Mouse (Mus musculus) kidney, embryonic 15.5 days (tissue): ENCODE data around the gene Grik3. TPM values are rescaled to one million over a fixed set of nuclear protein-coding genes. Genes with fewer than 3 reads are reported as not detected.

Experiments used
- ATAC-seq: fragments of 200-750 bp; cut with Nextera tagmentation; replicated peaks from 2 replicates; pipeline ENCODE4 v1.8.0; 2017; ENCODE audit warnings: moderate TSS enrichment; ENCODE audit not compliant: low FRiP score
- H3K27ac ChIP-seq: fragments of 300-500 bp; sonication (generic); 2 replicates; pipeline ENCODE4 v1.5.1; 2015; ENCODE audit warnings: mild to moderate bottlenecking, inconsistent platforms
- H3K27me3 ChIP-seq: fragments of 300-500 bp; sonication (generic); 2 replicates; pipeline ENCODE4 v1.6.1; 2015; ENCODE audit warnings: inconsistent platforms
- H3K36me3 ChIP-seq: fragments of 300-500 bp; sonication (generic); 2 replicates; pipeline ENCODE4 v1.6.1; 2015; ENCODE audit warnings: inconsistent platforms
- H3K4me1 ChIP-seq: fragments of 300-500 bp; sonication (generic); 2 replicates; pipeline ENCODE4 v1.6.1; 2015; ENCODE audit warnings: inconsistent platforms
- H3K4me2 ChIP-seq: fragments of 300-500 bp; sonication (generic); 2 replicates; pipeline ENCODE4 v1.6.1; 2015; ENCODE audit warnings: moderate library complexity, mild to moderate bottlenecking, inconsistent platforms
- H3K4me3 ChIP-seq: fragments of 300-500 bp; sonication (generic); replicated peaks from 2 replicates; pipeline ENCODE4 v1.5.1; 2015; ENCODE audit warnings: mild to moderate bottlenecking, inconsistent platforms
- H3K9ac ChIP-seq: fragments of 300-500 bp; sonication (generic); 2 replicates; pipeline ENCODE4 v1.6.1; 2015; ENCODE audit warnings: mild to moderate bottlenecking, inconsistent platforms
- H3K9me3 ChIP-seq: fragments of 300-500 bp; sonication (generic); replicated peaks from 2 replicates; pipeline ENCODE4 v1.6.1; 2016; ENCODE audit warnings: inconsistent platforms
- WGBS: fragments of 180-500 bp; shearing (Covaris S2); methylation state at CpG from one replicate; pipeline ENCODE4 v1.1.7; 2015; ENCODE audit warnings: mixed read lengths; 5-methylcytosine and 5-hydroxymethylcytosine counted together
- polyA plus RNA-seq: library from polyadenylated mRNA; unstranded; fragments of >200 nt; fragmentation: Nextera tagmentation; extraction: Ambion mirVana; gene quantifications from 2 replicates; pipeline ENCODE4 v1.2.1, GENCODE M21; 2015

Gene Grik3
- polyA plus RNA-seq, 1 experiment from 2014 or later: 0.05 TPM

GRCm38 (mm10) chr4:125481256-125481655 lies 9.2 kb upstream of the Grik3 start:
- WGBS: 38% methylated on average over 3 of the region's 3 CpGs
- H3K27me3 ChIP-seq: peaks cover 93% of the 10 kb centered on the region

GRCm38 (mm10) chr4:125484131-125484530 lies 6.4 kb upstream of the Grik3 start:
- Histone ChIP-seq H3K27me3 (peaks cover 99% of the 10 kb centered on the region), H3K4me3 (no peak overlapping the region), H3K4me1 (no peaks in the 10 kb centered on the region; the same call in 1 of the 2 replicates), H3K36me3 (no peaks in the 10 kb centered on the region), H3K4me2 (no peak overlapping the region), H3K9me3 (no peaks in the 10 kb centered on the region), H3K27ac (no peak overlapping the region), H3K9ac (no peak overlapping the region)
- WGBS: 40% methylated on average over 8 of the region's 8 CpGs
- ATAC-seq: no peak

More at GRCm38 (mm10) chr4:125481256-125481655, 9.2 kb upstream of the Grik3 start:
- no peaks in the 10 kb centered on the region for H3K36me3 ChIP-seq
- H3K4me2 ChIP-seq: no peak overlapping the region
- H3K4me3 ChIP-seq: no peak overlapping the region
- no peak for ATAC-seq
- no peaks in the 10 kb centered on the region for H3K9me3 ChIP-seq
- H3K9ac ChIP-seq: no peak overlapping the region
- no peak overlapping the region for H3K27ac ChIP-seq
- H3K4me1 ChIP-seq: no peaks in the 10 kb centered on the region

GRCm38 (mm10) chr4:125485416-125486239 lies 4.9 kb upstream of the Grik3 start:
- peaks cover 14% of the 10 kb centered on the region for H3K4me1 ChIP-seq
- H3K9me3 ChIP-seq: no peaks in the 10 kb centered on the region
- H3K9ac ChIP-seq: no peak overlapping the region
- H3K27me3 ChIP-seq: peaks cover 100% of the 10 kb centered on the region
- 47% methylated on average over 15 of the region's 15 CpGs for WGBS
- ATAC-seq: no peak
- no peaks in the 10 kb centered on the region for H3K36me3 ChIP-seq
- no peak overlapping the region for H3K4me3 ChIP-seq
- no peak overlapping the region for H3K27ac ChIP-seq
- no peak overlapping the region for H3K4me2 ChIP-seq

- WGBS: 2% methylated on average over 13 of the region's 13 CpGs
- H3K27me3 ChIP-seq: peaks cover 100% of the 10 kb centered on the region
- no peak overlapping the region for H3K4me2 ChIP-seq
- ATAC-seq: 0 out of 2 replicates have a peak, but pooled peaks have one; percentile 18
- no peaks in the 10 kb centered on the region for H3K36me3 ChIP-seq
- no peaks in the 10 kb centered on the region for H3K9me3 ChIP-seq
- H3K9ac ChIP-seq: no peak overlapping the region
- H3K4me1 ChIP-seq: peaks cover 24% of the 10 kb centered on the region
- no peak overlapping the region for H3K27ac ChIP-seq
- H3K4me3 ChIP-seq: no peak overlapping the region
Measured at GRCm38 (mm10) chr4:125486616-125487015, 3.9 kb upstream of the Grik3 start.

GRCm38 (mm10) chr4:125487031-125487430 lies 3.5 kb upstream of the Grik3 start:
- ATAC-seq: no peak
- H3K27ac ChIP-seq: no peak overlapping the region
- peaks cover 28% of the 10 kb centered on the region for H3K4me1 ChIP-seq
- WGBS: under 1% methylated on average over 7 of the region's 7 CpGs
- no peaks in the 10 kb centered on the region for H3K36me3 ChIP-seq
- H3K9ac ChIP-seq: no peak overlapping the region
- H3K4me3 ChIP-seq: no peak overlapping the region
- no peak overlapping the region for H3K4me2 ChIP-seq
- H3K27me3 ChIP-seq: peaks cover 100% of the 10 kb centered on the region
- no peaks in the 10 kb centered on the region for H3K9me3 ChIP-seq

- H3K4me1 ChIP-seq: peaks cover 28% of the 10 kb centered on the region
- peaks cover 100% of the 10 kb centered on the region for H3K27me3 ChIP-seq
- no peaks in the 10 kb centered on the region for H3K9me3 ChIP-seq
- H3K27ac ChIP-seq: no peak overlapping the region
- 2% methylated on average over 26 of the region's 26 CpGs for WGBS
- H3K4me2 ChIP-seq: peak overlapping the region; percentile 66
- H3K4me3 ChIP-seq: peak overlapping the region; percentile 42
- no peak overlapping the region for H3K9ac ChIP-seq
- no peak for ATAC-seq
- H3K36me3 ChIP-seq: no peaks in the 10 kb centered on the region
Measured at GRCm38 (mm10) chr4:125488796-125489637, 1.5 kb upstream of the Grik3 start.

- no peak overlapping the region for H3K27ac ChIP-seq
- WGBS: 1% methylated on average over 77 of the region's 81 CpGs
- H3K36me3 ChIP-seq: no peaks in the 10 kb centered on the region
- no peaks in the 10 kb centered on the region for H3K9me3 ChIP-seq
- peak overlapping the region; percentile 42 for H3K4me3 ChIP-seq
- H3K4me1 ChIP-seq: peaks cover 28% of the 10 kb centered on the region
- H3K4me2 ChIP-seq: peak overlapping the region; percentile 66
- peaks cover 100% of the 10 kb centered on the region for H3K27me3 ChIP-seq
- H3K9ac ChIP-seq: peak overlapping the region; percentile 28; the same call in 1 of the 2 replicates
- peak; percentile 54; the same call in 1 of the 2 replicates for ATAC-seq
Measured at GRCm38 (mm10) chr4:125489901-125490590, 454 bp upstream of the Grik3 start.

- Histone ChIP-seq H3K4me3 (peak overlapping the region; percentile 42), H3K9ac (no peak overlapping the region), H3K27me3 (peaks cover 100% of the 10 kb centered on the region), H3K4me2 (peak overlapping the region; percentile 66), H3K9me3 (no peaks in the 10 kb centered on the region), H3K36me3 (no peaks in the 10 kb centered on the region), H3K4me1 (peaks cover 28% of the 10 kb centered on the region), H3K27ac (no peak overlapping the region)
- under 1% methylated on average over 42 of the region's 42 CpGs for WGBS
- ATAC-seq: no peak
Measured at GRCm38 (mm10) chr4:125491505-125492121, 1.1 kb downstream of the Grik3 start.

GRCm38 (mm10) chr4:125492122-125492505 lies 1.6 kb downstream of the Grik3 start:
- WGBS: 13% methylated on average over 9 of the region's 9 CpGs
- no peaks in the 10 kb centered on the region for H3K9me3 ChIP-seq
- peaks cover 100% of the 10 kb centered on the region for H3K27me3 ChIP-seq
- no peak overlapping the region for H3K4me2 ChIP-seq
- no peak for ATAC-seq
- peaks cover 28% of the 10 kb centered on the region for H3K4me1 ChIP-seq
- no peaks in the 10 kb centered on the region for H3K36me3 ChIP-seq
- H3K27ac ChIP-seq: no peak overlapping the region
- no peak overlapping the region for H3K9ac ChIP-seq
- H3K4me3 ChIP-seq: no peak overlapping the region; the same call in 1 of the 2 replicates

- no peaks in the 10 kb centered on the region for H3K9me3 ChIP-seq
- WGBS: 22% methylated on average over 9 of the region's 9 CpGs
- H3K36me3 ChIP-seq: no peaks in the 10 kb centered on the region
- H3K4me1 ChIP-seq: peaks cover 28% of the 10 kb centered on the region
- H3K27ac ChIP-seq: no peak overlapping the region
- no peak overlapping the region for H3K4me3 ChIP-seq
- H3K27me3 ChIP-seq: peaks cover 100% of the 10 kb centered on the region
- ATAC-seq: no peak
- H3K4me2 ChIP-seq: no peak overlapping the region
- no peak overlapping the region for H3K9ac ChIP-seq
Measured at GRCm38 (mm10) chr4:125492706-125493105, 2.2 kb downstream of the Grik3 start.

- Histone ChIP-seq H3K9ac (no peak overlapping the region), H3K36me3 (no peaks in the 10 kb centered on the region), H3K9me3 (no peaks in the 10 kb centered on the region), H3K4me1 (peaks cover 28% of the 10 kb centered on the region), H3K4me3 (no peak overlapping the region), H3K27me3 (peaks cover 100% of the 10 kb centered on the region), H3K4me2 (no peak overlapping the region), H3K27ac (no peak overlapping the region)
- 10% methylated on average over 8 of the region's 8 CpGs for WGBS
- no peak for ATAC-seq
Measured at GRCm38 (mm10) chr4:125493124-125493523, 2.6 kb downstream of the Grik3 start.
